Mouse (Mus musculus): ENCODE measurements around the gene Mastl. TPM values are rescaled to one million over a fixed set of nuclear protein-coding genes. Genes with fewer than 3 reads are reported as not detected.

The Mastl gene
- under 1 TPM; 0.18 to 0.57 TPM for total RNA-seq (2021)
- 0.08 and 0.15 TPM in 2 replicates for polyA plus RNA-seq (2012; rRNA removed)
- long read RNA-seq: 0 reads

- TF ChIP-seq EP300 (IDR thresholded peaks at IDR 0.05; ENCODE audit: insufficient read depth, low read depth, low read length): peak; percentile 34; the same call in 1 of the 2 replicates
- TF ChIP-seq CTCF (IDR thresholded peaks at IDR 0.05): peak; percentile 53
- peak; percentile 89 for TF ChIP-seq POLR2A (IDR thresholded peaks at IDR 0.05; ENCODE audit: insufficient read depth, low read depth, low read length)
- Histone ChIP-seq H3K27me3 (ENCODE audit: control insufficient read depth, insufficient read depth, low read length) (no peaks in the 10 kb centered on the region), H3K79me2 (replicated peaks; ENCODE audit: control insufficient read depth, insufficient read depth, low read length) (peaks cover 5% of the 10 kb centered on the region), H3K36me3 (ENCODE audit: control insufficient read depth, insufficient read depth, low read length) (peaks cover 18% of the 10 kb centered on the region), H3K4me3 (peak within 1 kb of the TSS; percentile 88), H3K4me1 (ENCODE audit: control insufficient read depth, insufficient read depth, low read length) (peaks cover 4% of the 10 kb centered on the region), H3K9ac (ENCODE audit: low read depth, low read length) (peak within 1 kb of the TSS; percentile 92), H3K27ac (peak within 1 kb of the TSS; percentile 99)
- under 1% methylated on average over 61 of the region's 61 CpGs for WGBS
- peak; percentile 96 to 99 for DNase-seq
- intact Hi-C loops (cut with DNase I): loop anchor here (2.0 to 10.0 kb wide), 3 partner anchors 87 to 261 kb away; partner anchors contain the start of genes Abi1, Acbd5 and Pdss1
Measured at GRCm38 (mm10) chr2:23155777-23156607, at the start of gene Mastl, which contains the start of gene Yme1l1. Mastl (minus strand) TSS chr2:23156024. Yme1l1 (plus strand) TSS chr2:23156369.

GRCm38 (mm10) chr2:23202900-23203670, 47.3 kb upstream of the Mastl start:
- 59% methylated on average over 15 of the region's 15 CpGs for WGBS
- no peak for DNase-seq

GRCm38 (mm10) chr2:23201034-23201433, 45.2 kb upstream of the Mastl start:
- Histone ChIP-seq H3K27ac (no peak overlapping the region), H3K27me3 (ENCODE audit: control insufficient read depth, insufficient read depth, low read length) (no peaks in the 10 kb centered on the region), H3K79me2 (replicated peaks; ENCODE audit: control insufficient read depth, insufficient read depth, low read length) (no peaks in the 10 kb centered on the region), H3K4me3 (no peak overlapping the region), H3K9ac (ENCODE audit: low read depth, low read length) (no peak overlapping the region), H3K36me3 (ENCODE audit: control insufficient read depth, insufficient read depth, low read length) (peaks cover 6% of the 10 kb centered on the region; the same call in 1 of the 2 replicates), H3K4me1 (ENCODE audit: control insufficient read depth, insufficient read depth, low read length) (no peaks in the 10 kb centered on the region)
- no peak for TF ChIP-seq EP300 (IDR thresholded peaks at IDR 0.05; ENCODE audit: insufficient read depth, low read depth, low read length)
- no peak for TF ChIP-seq CTCF (IDR thresholded peaks at IDR 0.05)
- no peak for TF ChIP-seq POLR2A (IDR thresholded peaks at IDR 0.05; ENCODE audit: insufficient read depth, low read depth, low read length)
- DNase-seq: no peak
- intact Hi-C loops (cut with DNase I): no loop called here
- 38% methylated on average over 1 of the region's 1 CpGs for WGBS

More at GRCm38 (mm10) chr2:23202900-23203670, 47.3 kb upstream of the Mastl start:
- Histone ChIP-seq H3K9ac (ENCODE audit: low read depth, low read length) (no peak overlapping the region), H3K79me2 (replicated peaks; ENCODE audit: control insufficient read depth, insufficient read depth, low read length) (no peaks in the 10 kb centered on the region), H3K4me1 (ENCODE audit: control insufficient read depth, insufficient read depth, low read length) (no peaks in the 10 kb centered on the region), H3K27ac (no peak overlapping the region), H3K4me3 (no peak overlapping the region), H3K27me3 (ENCODE audit: control insufficient read depth, insufficient read depth, low read length) (no peaks in the 10 kb centered on the region), H3K36me3 (ENCODE audit: control insufficient read depth, insufficient read depth, low read length) (peaks cover 3% of the 10 kb centered on the region; the same call in 1 of the 2 replicates)
- TF ChIP-seq POLR2A (IDR thresholded peaks at IDR 0.05; ENCODE audit: insufficient read depth, low read depth, low read length) (no peak), EP300 (IDR thresholded peaks at IDR 0.05; ENCODE audit: insufficient read depth, low read depth, low read length) (no peak), CTCF (IDR thresholded peaks at IDR 0.05) (no peak)
- intact Hi-C loops (cut with DNase I): no loop called here

- no peak for DNase-seq
- intact Hi-C loops (cut with DNase I): no loop called here
- Histone ChIP-seq H3K27me3 (ENCODE audit: control insufficient read depth, insufficient read depth, low read length) (no peaks in the 10 kb centered on the region), H3K4me1 (ENCODE audit: control insufficient read depth, insufficient read depth, low read length) (no peaks in the 10 kb centered on the region), H3K4me3 (no peak overlapping the region), H3K36me3 (ENCODE audit: control insufficient read depth, insufficient read depth, low read length) (peaks cover 13% of the 10 kb centered on the region), H3K9ac (ENCODE audit: low read depth, low read length) (no peak overlapping the region), H3K79me2 (replicated peaks; ENCODE audit: control insufficient read depth, insufficient read depth, low read length) (no peaks in the 10 kb centered on the region), H3K27ac (no peak overlapping the region)
- WGBS: 88% methylated on average over 1 of the region's 1 CpGs
- TF ChIP-seq EP300 (IDR thresholded peaks at IDR 0.05; ENCODE audit: insufficient read depth, low read depth, low read length) (no peak), CTCF (IDR thresholded peaks at IDR 0.05) (no peak), POLR2A (IDR thresholded peaks at IDR 0.05; ENCODE audit: insufficient read depth, low read depth, low read length) (no peak)
Measured at GRCm38 (mm10) chr2:23194366-23194765, 38.5 kb upstream of the Mastl start.

- no peak for DNase-seq
- no peaks in the 10 kb centered on the region for H3K4me1 ChIP-seq (ENCODE audit: control insufficient read depth, insufficient read depth, low read length)
- H3K27me3 ChIP-seq (ENCODE audit: control insufficient read depth, insufficient read depth, low read length): no peaks in the 10 kb centered on the region
- 73% methylated on average over 3 of the region's 3 CpGs for WGBS
- H3K79me2 ChIP-seq (replicated peaks; ENCODE audit: control insufficient read depth, insufficient read depth, low read length): no peaks in the 10 kb centered on the region
- H3K4me3 ChIP-seq: no peak overlapping the region
- H3K27ac ChIP-seq: no peak overlapping the region
- peaks cover 11% of the 10 kb centered on the region for H3K36me3 ChIP-seq (ENCODE audit: control insufficient read depth, insufficient read depth, low read length)
- intact Hi-C loops (cut with DNase I): no loop called here
- TF ChIP-seq EP300 (IDR thresholded peaks at IDR 0.05; ENCODE audit: insufficient read depth, low read depth, low read length) (no peak), CTCF (IDR thresholded peaks at IDR 0.05) (no peak), POLR2A (IDR thresholded peaks at IDR 0.05; ENCODE audit: insufficient read depth, low read depth, low read length) (no peak)
- no peak overlapping the region for H3K9ac ChIP-seq (ENCODE audit: low read depth, low read length)
Measured at GRCm38 (mm10) chr2:23172305-23172704, 16.5 kb upstream of the Mastl start.

All from heart, adult 2 months (tissue).